Mouse (Mus musculus) lung, adult 2 months (tissue): ENCODE measurements around the gene Id2. TPM values are rescaled to one million over a fixed set of nuclear protein-coding genes. Genes with fewer than 3 reads are reported as not detected.

ENCODE experiments used
- DNase-seq: peaks from one replicate; pipeline ENCODE4 v3.0.0; 2022
- H3K4me1 ChIP-seq: fragments of 200-500 bp; 2 replicates; pipeline ENCODE4 v1.6.1; 2011; ENCODE audit warnings: low read length; ENCODE audit not compliant: control insufficient read depth, insufficient read depth
- H3K4me3 ChIP-seq: fragments of 200-500 bp; replicated peaks from 2 replicates; pipeline ENCODE3; 2011; ENCODE audit warnings: low read depth, mild to moderate bottlenecking, control low read depth, low read length; ENCODE audit errors: extremely low read depth
- CTCF ChIP-seq: fragments of 200-500 bp; IDR thresholded peaks from 2 replicates; pipeline ENCODE4 v1.5.1; 2011; ENCODE audit warnings: mild to moderate bottlenecking, low read length, control low read depth; ENCODE audit not compliant: insufficient read depth
- POLR2A ChIP-seq: fragments of 200-500 bp; IDR thresholded peaks from 2 replicates; pipeline ENCODE4 v1.6.1; 2011; ENCODE audit warnings: low read depth, mild to moderate bottlenecking, control low read depth, low read length, borderline replicate concordance; ENCODE audit errors: extremely low read depth
- WGBS: fragments of 180-500 bp; shearing (Covaris S2); methylation state at CpG from one replicate; pipeline ENCODE4 v1.1.7; 2018; 5-methylcytosine and 5-hydroxymethylcytosine counted together
- polyA plus RNA-seq: library from polyadenylated mRNA; depleted of rRNA; stranded (reverse); fragments of >200 nt; gene quantifications from 2 replicates; pipeline ENCODE4 v1.2.3, GENCODE M21; 2012

The Id2 gene
- polyA plus RNA-seq, 1 experiment: 130 TPM

DNA sequence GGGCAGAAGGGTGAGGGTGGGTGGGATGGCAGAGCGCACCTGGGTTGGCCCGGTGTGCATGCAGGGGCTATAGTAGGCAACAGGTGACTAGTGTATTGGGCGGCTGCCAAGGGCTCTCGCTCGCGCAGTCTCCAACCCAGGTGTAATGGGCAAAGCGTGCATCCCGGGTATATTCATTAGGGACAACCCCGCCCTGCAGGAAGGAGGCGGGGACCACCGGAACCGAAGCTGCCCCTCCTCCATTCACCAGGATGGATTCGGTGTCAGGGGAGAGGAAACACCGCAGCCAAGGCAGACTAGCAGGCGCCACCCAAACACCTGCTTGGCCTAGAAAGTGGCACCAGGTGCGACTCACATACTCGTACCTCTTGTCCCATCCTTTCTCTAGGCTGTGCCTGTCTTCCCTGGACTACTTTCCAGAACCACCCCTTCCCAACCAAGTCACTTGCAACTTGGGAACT is 4.2 kb downstream of the Id2 start:
- Histone ChIP-seq H3K4me3 (peak overlapping the region; percentile 15), H3K4me1 (peaks cover 5% of the 10 kb centered on the region; the same call in 1 of the 2 replicates)
- DNase-seq: peak; percentile 56
- TF ChIP-seq CTCF: no peak
- TF ChIP-seq POLR2A: peak; percentile 37; the same call in 1 of the 2 replicates
- WGBS: 9% methylated on average over 17 of the region's 17 CpGs

- WGBS: 10% methylated on average over 25 of the region's 25 CpGs
- peaks cover 3% of the 10 kb centered on the region; the same call in 1 of the 2 replicates for H3K4me1 ChIP-seq
- peak; percentile 94 for TF ChIP-seq CTCF
- no peak for TF ChIP-seq POLR2A
- peak; percentile 91 for DNase-seq
- peak overlapping the region; percentile 15 for H3K4me3 ChIP-seq
Observed at GRCm38 (mm10) chr12:25092027-25092704, 4.8 kb downstream of the Id2 start.

GRCm38 (mm10) chr12:25089433-25089832 is 7.5 kb downstream of the Id2 start:
- WGBS: 96% methylated on average over 1 of the region's 1 CpGs
- no peak for DNase-seq

GRCm38 (mm10) chr12:25086966-25087365 is 10.0 kb downstream of the Id2 start:
- Histone ChIP-seq H3K4me3 (no peak overlapping the region), H3K4me1 (no peaks in the 10 kb centered on the region)
- no peak for TF ChIP-seq CTCF
- TF ChIP-seq POLR2A: no peak
- WGBS: 64% methylated on average over 4 of the region's 4 CpGs
- no peak for DNase-seq

More at GRCm38 (mm10) chr12:25089433-25089832, 7.5 kb downstream of the Id2 start:
- TF ChIP-seq CTCF: no peak
- no peak for TF ChIP-seq POLR2A
- no peak overlapping the region for H3K4me3 ChIP-seq
- no peaks in the 10 kb centered on the region; the same call in 1 of the 2 replicates for H3K4me1 ChIP-seq

GRCm38 (mm10) chr12:25083260-25084178 is 13.4 kb downstream of the Id2 start:
- 44% methylated on average over 26 of the region's 26 CpGs for WGBS
- H3K4me1 ChIP-seq: no peaks in the 10 kb centered on the region
- TF ChIP-seq POLR2A: no peak
- TF ChIP-seq CTCF: no peak
- no peak overlapping the region for H3K4me3 ChIP-seq
- DNase-seq: no peak

DNA sequence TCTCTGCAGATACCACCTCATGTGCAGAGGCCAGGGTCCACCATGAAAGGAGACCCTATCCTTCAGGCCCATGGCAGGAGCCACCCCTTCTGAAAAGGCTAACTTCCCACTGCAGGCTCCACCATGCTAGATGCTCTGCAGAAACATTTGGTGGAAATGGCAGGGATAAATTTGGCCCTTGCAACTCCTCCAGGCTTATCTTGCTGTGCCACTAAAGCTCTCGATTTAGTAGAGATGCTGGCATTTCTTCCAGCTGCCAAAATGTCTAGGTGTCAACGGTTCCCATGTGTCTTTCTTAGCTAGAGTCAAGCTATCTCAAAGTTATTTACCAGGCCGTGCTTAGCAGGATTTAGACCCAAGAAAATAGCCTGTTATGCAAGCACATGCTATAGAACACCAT is 22.6 kb downstream of the Id2 start:
- WGBS: 77% methylated on average over 3 of the region's 3 CpGs
- H3K4me3 ChIP-seq: no peak overlapping the region
- no peaks in the 10 kb centered on the region for H3K4me1 ChIP-seq
- TF ChIP-seq POLR2A (no peak), CTCF (no peak)
- no peak for DNase-seq

GRCm38 (mm10) chr12:25073374-25073773 is 23.6 kb downstream of the Id2 start:
- no peak for DNase-seq
- TF ChIP-seq POLR2A (no peak), CTCF (no peak)
- H3K4me3 ChIP-seq: no peak overlapping the region

GRCm38 (mm10) chr12:25062264-25062663 is 34.7 kb downstream of the Id2 start:
- H3K4me1 ChIP-seq: no peaks in the 10 kb centered on the region; the same call in 1 of the 2 replicates
- TF ChIP-seq CTCF (no peak), POLR2A (no peak)
- no peak for DNase-seq
- 75% methylated on average over 6 of the region's 6 CpGs for WGBS
- no peak overlapping the region for H3K4me3 ChIP-seq

More at GRCm38 (mm10) chr12:25073374-25073773, 23.6 kb downstream of the Id2 start:
- 84% methylated on average over 4 of the region's 4 CpGs for WGBS
- no peaks in the 10 kb centered on the region for H3K4me1 ChIP-seq

DNA sequence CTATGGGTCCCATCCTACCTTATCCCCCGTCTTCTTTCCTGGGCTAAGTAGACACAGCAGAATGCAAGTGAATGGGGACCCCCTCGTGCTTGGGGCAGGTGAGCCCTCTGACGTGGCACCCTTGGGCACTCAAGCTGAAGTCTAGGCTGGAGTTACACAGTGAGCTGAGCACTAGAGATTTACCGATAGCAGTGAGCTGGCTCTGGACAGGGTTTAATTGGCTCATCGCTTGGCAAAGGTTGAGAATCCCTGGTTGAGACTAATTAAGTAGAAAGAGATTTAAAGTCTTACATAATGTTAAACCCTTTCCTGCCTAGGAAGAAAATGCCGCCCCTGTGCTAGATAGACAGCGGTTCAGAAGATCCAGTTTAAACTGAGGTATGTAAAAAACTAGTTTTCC is 36.0 kb downstream of the Id2 start:
- no peak for TF ChIP-seq POLR2A
- no peak for TF ChIP-seq CTCF
- Histone ChIP-seq H3K4me1 (no peaks in the 10 kb centered on the region; the same call in 1 of the 2 replicates), H3K4me3 (no peak overlapping the region)
- DNase-seq: no peak
- WGBS: 85% methylated on average over 7 of the region's 7 CpGs
